ENCODE assay signal across 8 mouse cellular contexts in genomic region chr11:54530391-54530790, GRCm38 (mm10). TPM values are rescaled to one million over a fixed set of nuclear protein-coding genes. Genes with fewer than 3 reads are reported as not detected.
DNase-seq lines count a peak whose midpoint lies in the region; ATAC-seq and TF ChIP-seq lines count a peak whose summit lies in the region.
"Had no signal": no experiment of that assay in that cellular context is flagged by ENCODE, and none has a peak within 500 bp of the region (broad histone marks: within the 10 kb centered on the region; RNA-seq: fewer than 3 reads in every experiment).

No protein-coding gene starts in this region.

- no peak overlapping the region for H3K27ac ChIP-seq in midbrain, postnatal 0 days (ENCODE audit: low read depth, low read length)
- no peak overlapping the region for H3K27ac ChIP-seq in midbrain, embryonic 11.5 days (ENCODE audit: low read depth, low read length)
- peak overlapping the region; percentile 59; the same call in 1 of the 2 replicates for H3K27ac ChIP-seq in kidney, adult 2 months (ENCODE audit: insufficient read depth, low read depth, low read length)

- no peak overlapping the region for H3K4me3 ChIP-seq in midbrain, postnatal 0 days (ENCODE audit: low read depth, low read length)
- no peak overlapping the region for H3K4me3 ChIP-seq in midbrain, embryonic 11.5 days (ENCODE audit: low read depth, low read length)
- H3K4me3 ChIP-seq in kidney, adult 2 months (ENCODE audit: insufficient read depth, low read depth, low read length), result no peak overlapping the region
- H3K4me3 ChIP-seq: myocyte had no signal

- no peak overlapping the region for H3K9ac ChIP-seq in midbrain, postnatal 0 days (replicated peaks; ENCODE audit: low read length, poor library complexity, severe bottlenecking)
- H3K9ac ChIP-seq in midbrain, embryonic 11.5 days (ENCODE audit: low read length), result no peak overlapping the region

- no peaks in the 10 kb centered on the region for H3K4me1 ChIP-seq in midbrain, postnatal 0 days (ENCODE audit: insufficient read depth, low read length)
- no peaks in the 10 kb centered on the region for H3K4me1 ChIP-seq in midbrain, embryonic 11.5 days (ENCODE audit: control insufficient read depth, insufficient read depth, low read length)
- 0 out of 2 replicates have a peak, but pooled peaks cover 10% of the 10 kb centered on the region for H3K4me1 ChIP-seq in kidney, adult 2 months (ENCODE audit: control insufficient read depth, insufficient read depth, low read length)

- H3K27me3 ChIP-seq in midbrain, postnatal 0 days (ENCODE audit: insufficient read depth, low read length), result no peaks in the 10 kb centered on the region
- no peaks in the 10 kb centered on the region for H3K27me3 ChIP-seq in midbrain, embryonic 11.5 days (ENCODE audit: control insufficient read depth, insufficient read depth, low read length)
- no peaks in the 10 kb centered on the region for H3K27me3 ChIP-seq in kidney, adult 2 months (replicated peaks; ENCODE audit: control insufficient read depth, insufficient read depth, low read length)

- DNase-seq in midbrain, postnatal 0 days (ENCODE audit: low spot score), result peak; percentile 58
- DNase-seq in midbrain, embryonic 11.5 days (ENCODE audit: low spot score, missing footprints), result no peak
- peak; percentile 94 for DNase-seq in heart, adult 11 months
- DNase-seq in kidney, adult 2 months, result peak; percentile 66
- DNase-seq in lung, postnatal 4 days, result peak; percentile 71 to 74
- no peak for DNase-seq in embryo, embryonic 9.5 days (ENCODE audit: extremely low spot score)
- DNase-seq in B cell, adult 2 months, result no peak

- H3K9me3 ChIP-seq in midbrain, postnatal 0 days (ENCODE audit: low read length), result no peaks in the 10 kb centered on the region
- no peaks in the 10 kb centered on the region for H3K9me3 ChIP-seq in midbrain, embryonic 11.5 days (ENCODE audit: control insufficient read depth, low read length)

- ATAC-seq in midbrain, postnatal 0 days (ENCODE audit: low FRiP score), result no peak
- ATAC-seq in midbrain, embryonic 11.5 days (ENCODE audit: low FRiP score), result no peak

- WGBS in midbrain, postnatal 0 days, result 59% methylated on average over 1 of the region's 1 CpGs
- 79% methylated on average over 1 of the region's 1 CpGs for WGBS in midbrain, embryonic 11.5 days
- 18% methylated on average over 1 of the region's 1 CpGs for WGBS in kidney, adult 2 months

- no peak for TF ChIP-seq POLR2A in kidney, adult 2 months (IDR thresholded peaks at IDR 0.05; ENCODE audit: low read depth, low read length)

- no peak for TF ChIP-seq CTCF in midbrain, postnatal 0 days (IDR thresholded peaks at IDR 0.05)
- no peak for TF ChIP-seq CTCF in kidney, adult 2 months (conservative IDR thresholded peaks at IDR 0.05; ENCODE audit: insufficient read depth, insufficient read length, low read depth, low read length)

- no peaks in the 10 kb centered on the region for H3K36me3 ChIP-seq in midbrain, postnatal 0 days (ENCODE audit: insufficient read depth, low read length)
- H3K36me3 ChIP-seq in midbrain, embryonic 11.5 days (ENCODE audit: control insufficient read depth, insufficient read depth, low read length), result no peaks in the 10 kb centered on the region
- no peaks in the 10 kb centered on the region for H3K36me3 ChIP-seq in kidney, adult 2 months (ENCODE audit: control insufficient read depth, insufficient read depth, low read length)

- no peak overlapping the region for H3K4me2 ChIP-seq in midbrain, postnatal 0 days (ENCODE audit: low read depth, low read length, poor library complexity, severe bottlenecking)
- no peak overlapping the region for H3K4me2 ChIP-seq in midbrain, embryonic 11.5 days

RNA-seq across cellular contexts. Expression of gene Rapgef6, which starts 7.7 kb away (rescaled TPM):
- total RNA-seq in midbrain, postnatal 0 days (2014; rRNA removed), result 62.9 and 88.4 TPM in 2 replicates
- 28.8 and 33.4 TPM in 2 replicates for polyA plus RNA-seq in midbrain, postnatal 0 days (2015; fragmentation: Nextera tagmentation; extraction: Ambion mirVana)
- polyA plus RNA-seq in midbrain, embryonic 11.5 days (2014; fragmentation: Nextera tagmentation; extraction: Ambion mirVana), result 24.9 and 27.9 TPM in 2 replicates
- polyA plus RNA-seq in kidney, adult 2 months (2012; rRNA removed), result 12.1 and 15.9 TPM in 2 replicates

Comparison
In these comparisons a context has a peak if more than half of its experiments do, and no peak if none do; other contexts are left out.
1. DNase-seq: peak in midbrain, postnatal 0 days (single experiment), heart, adult 11 months (single experiment), kidney, adult 2 months (single experiment) and lung, postnatal 4 days (2 of 2); none in midbrain, embryonic 11.5 days (single experiment), embryo, embryonic 9.5 days (single experiment) and B cell, adult 2 months (0 of 2).